Mouse (Mus musculus): ENCODE results near the gene Sorl1.

DNA sequence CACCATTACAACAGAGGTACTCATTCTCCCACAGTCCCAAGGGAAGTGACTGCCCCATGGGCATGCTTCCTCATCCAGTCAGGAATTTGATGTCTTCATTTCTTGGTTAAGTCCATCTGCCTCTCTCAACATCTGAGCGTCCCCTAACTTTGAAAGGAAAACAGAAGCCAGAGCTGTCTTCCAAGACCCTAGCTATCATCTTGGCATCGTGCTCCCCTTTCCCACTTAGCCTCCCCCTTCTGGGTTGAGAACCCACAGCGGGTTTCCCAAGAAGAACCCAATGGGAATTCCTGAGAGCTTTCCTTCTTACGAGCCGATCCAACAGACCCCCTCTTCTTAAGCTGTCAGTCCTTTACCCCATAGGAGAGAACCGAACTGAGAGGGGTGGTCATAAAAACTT is 24.7 kb upstream of the Sorl1 start:
- TF ChIP-seq CTCF (IDR thresholded peaks at IDR 0.05; ENCODE audit: low read depth) (no peak), EP300 (optimal IDR thresholded peaks at IDR 0.05) (no peak)

Measured in stomach, postnatal 0 days (tissue).